Mouse (Mus musculus) liver, postnatal 0 days (tissue): ENCODE data around the gene Map2k7.

ENCODE experiments used
- CTCF ChIP-seq: sonication (generic); IDR thresholded peaks from 2 replicates; pipeline ENCODE4 v1.5.1; 2016; ENCODE audit warnings: antibody characterized with exemption, low read depth
- EP300 ChIP-seq: IDR thresholded peaks from 2 replicates; pipeline ENCODE4 v1.6.1; 2016; ENCODE audit warnings: antibody characterized with exemption, low read depth, mild to moderate bottlenecking

DNA sequence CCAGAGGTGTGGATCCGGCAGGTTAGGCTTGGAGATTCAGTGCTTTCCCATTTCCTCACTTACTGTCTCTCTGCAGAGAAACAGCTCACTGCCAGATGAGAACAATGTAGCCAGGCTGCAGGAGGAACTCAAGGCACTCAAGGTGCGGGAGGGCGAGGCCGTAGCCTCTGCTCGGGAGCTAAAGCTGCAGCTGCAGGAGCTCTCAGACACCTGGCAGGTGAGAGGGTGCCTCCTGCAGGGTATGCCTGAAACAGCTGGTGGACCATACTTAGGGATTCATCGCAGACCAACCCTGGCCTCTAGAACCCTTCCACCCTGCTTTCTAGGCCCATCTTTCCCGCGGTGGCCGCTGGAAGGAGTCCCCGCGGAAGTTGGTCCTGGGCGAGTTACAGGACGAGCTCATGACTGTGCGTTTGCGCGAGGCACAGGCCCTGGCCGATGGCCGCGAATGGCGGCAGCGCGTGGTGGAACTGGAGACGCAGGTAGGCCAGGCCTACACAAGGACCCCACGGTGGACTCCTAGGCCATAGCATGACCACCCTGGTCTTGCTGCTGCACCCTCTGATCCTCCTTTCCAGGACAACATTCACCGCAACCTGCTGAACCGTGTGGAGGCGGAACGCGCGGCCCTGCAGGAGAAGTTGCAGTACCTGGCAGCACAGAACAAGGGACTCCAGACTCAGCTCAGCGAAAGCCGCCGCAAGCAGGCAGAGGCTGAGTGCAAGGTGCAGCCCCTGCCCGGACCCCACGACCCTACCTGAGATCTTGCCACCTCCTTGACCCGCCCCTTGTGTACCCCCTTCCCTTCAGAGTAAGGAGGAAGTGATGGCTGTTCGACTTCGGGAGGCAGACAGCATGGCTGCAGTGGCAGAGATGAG is 33.1 kb upstream of the Map2k7 start:
- TF ChIP-seq CTCF (no peak), EP300 (no peak)
